Mouse (Mus musculus): ENCODE data around the gene Rbfox1.

Gene Rbfox1

GRCm38 (mm10) chr16:7051991-7052390 is 1166.8 kb downstream of the Rbfox1 start:
- no peak for DNase-seq

- DNase-seq = no peak
These were observed 1167.3 kb downstream of the Rbfox1 start for GRCm38 (mm10) chr16:7052408-7052807.

- no peak for DNase-seq
These were observed 1172.6 kb downstream of the Rbfox1 start for GRCm38 (mm10) chr16:7057789-7058188.

GRCm38 (mm10) chr16:7058556-7058955 is 1173.4 kb downstream of the Rbfox1 start:
- no peak for DNase-seq

- DNase-seq = no peak
These were observed 1174.4 kb downstream of the Rbfox1 start for GRCm38 (mm10) chr16:7059596-7059995.

GRCm38 (mm10) chr16:7060864-7061263 is 1175.7 kb downstream of the Rbfox1 start:
- DNase-seq = no peak

GRCm38 (mm10) chr16:7062512-7062911 is 1177.4 kb downstream of the Rbfox1 start:
- no peak for DNase-seq

GRCm38 (mm10) chr16:7067109-7067508 is 1182.0 kb downstream of the Rbfox1 start:
- no peak for DNase-seq

GRCm38 (mm10) chr16:7069599-7069998 is 1184.4 kb downstream of the Rbfox1 start:
- no peak for DNase-seq

- no peak for DNase-seq
These were observed 1189.6 kb downstream of the Rbfox1 start for GRCm38 (mm10) chr16:7074786-7075185.

GRCm38 (mm10) chr16:7075749-7076148 is 1190.6 kb downstream of the Rbfox1 start:
- no peak for DNase-seq

GRCm38 (mm10) chr16:7076305-7076704 is 1191.2 kb downstream of the Rbfox1 start:
- no peak for DNase-seq

GRCm38 (mm10) chr16:7076707-7077106 is 1191.6 kb downstream of the Rbfox1 start:
- no peak for DNase-seq

- DNase-seq = no peak
These were observed 1196.0 kb downstream of the Rbfox1 start for GRCm38 (mm10) chr16:7081074-7081568.

- no peak for DNase-seq
These were observed 1196.6 kb downstream of the Rbfox1 start for GRCm38 (mm10) chr16:7081684-7082255.

GRCm38 (mm10) chr16:7083937-7084336 is 1198.8 kb downstream of the Rbfox1 start:
- no peak for DNase-seq

- DNase-seq = no peak
These were observed 1203.7 kb downstream of the Rbfox1 start for GRCm38 (mm10) chr16:7088601-7089430.

GRCm38 (mm10) chr16:7089475-7089874 is 1204.3 kb downstream of the Rbfox1 start:
- DNase-seq = no peak

- DNase-seq = no peak
These were observed 1205.0 kb downstream of the Rbfox1 start for GRCm38 (mm10) chr16:7090205-7090604.

GRCm38 (mm10) chr16:7092811-7093210 is 1207.7 kb downstream of the Rbfox1 start:
- DNase-seq = no peak

- DNase-seq = no peak
These were observed 1208.5 kb downstream of the Rbfox1 start for GRCm38 (mm10) chr16:7093686-7094085.

- no peak for DNase-seq
These were observed 1209.1 kb downstream of the Rbfox1 start for GRCm38 (mm10) chr16:7094181-7094749.

GRCm38 (mm10) chr16:7097071-7097470 is 1211.9 kb downstream of the Rbfox1 start:
- DNase-seq = no peak

Measured in thymus, postnatal 25 days (tissue).